Mouse (Mus musculus) cerebellum, postnatal 4 days (tissue): Measurements from ENCODE around the gene Preb.
A peak's percentile ranks its signal among the peaks of the same experiment; 100 is the strongest.

ENCODE experiments used
- DNase-seq, 2 experiments: peaks; one replicate each; pipeline ENCODE4 v3.0.0; 2022; ENCODE audit warnings: low spot score in 2 of 2, mixed read lengths in 1 of 2

Preb gene

DNA sequence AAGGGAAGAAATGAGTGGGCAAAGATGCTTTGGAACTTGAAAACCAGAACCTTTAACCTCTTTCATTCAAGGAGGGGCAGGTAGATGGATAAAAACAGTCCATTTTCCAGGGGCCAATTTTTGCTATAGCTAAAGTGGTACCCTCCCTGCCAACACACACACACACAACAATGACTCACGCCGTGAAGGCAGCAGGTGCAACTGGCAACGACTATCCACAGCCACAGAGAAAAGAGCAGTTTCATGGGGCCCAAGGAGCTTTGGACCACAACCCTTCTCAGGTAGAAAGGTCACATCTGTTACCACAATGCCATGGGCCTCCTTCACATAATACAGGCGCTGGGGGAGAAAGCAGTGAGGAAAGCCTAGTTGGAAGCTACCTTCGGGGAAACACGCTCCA lies 4.4 kb downstream of the Preb start:
- DNase-seq: no peak

- no peak for DNase-seq
Measured at GRCm38 (mm10) chr5:30954556-30954955, 5.6 kb downstream of the Preb start.

- no peak for DNase-seq
Measured at GRCm38 (mm10) chr5:30954065-30954464, 6.1 kb downstream of the Preb start.

DNA sequence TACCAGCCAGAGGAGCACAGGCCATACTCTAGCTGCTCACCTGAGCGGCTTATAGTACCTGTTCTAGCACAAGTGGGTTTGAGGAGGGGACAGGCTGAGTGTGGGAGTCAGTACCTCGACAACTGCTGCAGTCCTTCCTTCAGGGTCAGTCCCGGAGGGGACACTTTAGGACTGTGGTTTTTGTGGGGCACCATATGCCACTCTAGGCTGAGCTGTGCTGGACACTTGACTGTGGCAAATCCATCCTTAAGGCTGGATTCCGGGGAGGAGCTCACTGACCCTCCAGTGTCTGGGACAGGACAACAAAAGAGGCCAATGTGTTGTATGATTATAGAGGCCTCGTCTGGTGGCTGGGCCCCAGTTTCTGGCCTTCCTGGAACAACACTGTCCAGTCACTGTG lies 7.6 kb downstream of the Preb start:
- DNase-seq: no peak

DNA sequence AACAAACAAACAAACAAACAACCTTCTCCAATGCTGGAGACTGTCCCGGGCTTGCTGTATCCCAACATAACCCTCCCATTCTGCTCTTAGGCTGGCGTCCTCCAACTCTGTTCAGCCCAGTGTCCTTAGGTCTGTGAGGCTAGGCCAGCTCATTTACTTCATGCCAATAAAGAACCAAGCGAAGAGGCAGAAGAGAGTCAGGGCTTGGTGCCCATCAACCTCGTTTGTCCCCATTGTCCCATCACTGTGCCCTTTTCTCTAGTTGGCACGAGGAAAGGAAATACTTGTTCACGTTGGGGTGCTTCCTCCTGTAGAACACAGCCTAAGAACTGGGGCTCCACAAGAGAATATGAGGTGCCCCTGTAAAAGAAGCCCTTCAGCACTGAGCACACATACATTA lies 8.5 kb downstream of the Preb start:
- no peak for DNase-seq

- DNase-seq: no peak
Measured at GRCm38 (mm10) chr5:30950922-30951321, 9.2 kb downstream of the Preb start.

- DNase-seq: no peak
Measured at GRCm38 (mm10) chr5:30950451-30950850, 9.7 kb downstream of the Preb start.

GRCm38 (mm10) chr5:30949654-30950326 lies 10.4 kb downstream of the Preb start:
- DNase-seq: peak; percentile 79 to 91

GRCm38 (mm10) chr5:30948620-30949019 lies 11.5 kb downstream of the Preb start:
- DNase-seq: no peak

DNA sequence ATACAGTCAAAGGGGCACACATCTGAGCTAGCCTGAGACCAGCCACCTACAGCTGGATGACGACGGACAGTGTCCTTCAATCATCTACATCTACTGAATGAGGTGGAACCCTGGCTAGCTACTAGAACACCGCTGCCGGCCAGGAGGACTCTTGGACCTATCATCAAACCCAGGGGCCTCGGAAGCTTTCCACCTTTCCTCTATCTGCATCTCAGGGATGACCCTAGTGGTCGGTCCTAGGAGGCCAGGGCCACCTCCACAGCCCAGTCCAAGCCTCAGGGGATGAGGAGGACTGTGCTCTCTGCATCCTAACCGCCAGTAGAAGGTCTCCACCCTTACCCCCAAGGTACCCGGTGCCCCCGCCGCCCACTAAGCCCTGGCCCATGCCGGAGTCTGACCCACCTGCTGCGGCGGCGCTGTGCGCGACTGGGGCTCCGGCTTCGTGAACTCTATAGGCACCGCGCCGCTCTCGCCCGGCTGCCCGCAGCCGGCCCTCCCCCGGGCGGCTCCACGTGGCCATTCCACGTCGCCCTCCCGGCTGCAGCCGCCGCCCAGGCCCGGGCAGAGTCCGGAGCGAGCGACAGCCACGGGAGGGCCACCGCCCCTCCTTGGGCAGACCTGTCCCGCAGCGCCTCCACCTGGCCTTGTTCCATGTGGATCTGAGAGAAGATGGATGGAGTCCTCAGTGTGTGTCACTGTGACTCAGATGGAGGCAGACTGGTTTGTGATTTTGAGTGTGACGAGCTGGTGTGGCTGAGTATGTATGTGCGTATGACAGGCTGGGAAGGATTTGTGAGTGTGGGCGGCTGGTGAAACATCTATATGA lies 15.0 kb downstream of the Preb start, which contains the start of gene Cgref1:
Gene Cgref1, minus strand, starts transcription at position 636 of the 826 bp plus-strand sequence.
- DNase-seq: peak in 1 of 2 experiments; percentile 53

DNA sequence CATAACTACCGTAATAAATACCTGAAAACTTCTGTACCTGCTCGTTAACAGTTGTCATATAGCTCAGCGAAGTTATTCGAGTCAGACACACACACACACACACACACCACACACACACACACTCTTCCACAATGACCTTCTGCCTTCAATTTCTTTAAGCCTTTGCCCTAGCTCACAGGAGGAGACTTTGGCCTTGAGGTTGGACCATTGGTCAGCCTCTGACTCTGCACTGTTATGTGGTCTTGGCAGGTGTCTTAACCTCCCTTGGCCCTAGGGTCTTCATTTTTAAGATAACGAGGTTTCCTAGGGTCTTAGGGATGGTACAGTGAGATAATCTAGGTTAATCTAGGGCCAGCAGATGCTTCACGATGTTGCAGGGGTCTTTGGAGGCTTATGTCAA lies 15.8 kb downstream of the Preb start:
- no peak for DNase-seq

DNA sequence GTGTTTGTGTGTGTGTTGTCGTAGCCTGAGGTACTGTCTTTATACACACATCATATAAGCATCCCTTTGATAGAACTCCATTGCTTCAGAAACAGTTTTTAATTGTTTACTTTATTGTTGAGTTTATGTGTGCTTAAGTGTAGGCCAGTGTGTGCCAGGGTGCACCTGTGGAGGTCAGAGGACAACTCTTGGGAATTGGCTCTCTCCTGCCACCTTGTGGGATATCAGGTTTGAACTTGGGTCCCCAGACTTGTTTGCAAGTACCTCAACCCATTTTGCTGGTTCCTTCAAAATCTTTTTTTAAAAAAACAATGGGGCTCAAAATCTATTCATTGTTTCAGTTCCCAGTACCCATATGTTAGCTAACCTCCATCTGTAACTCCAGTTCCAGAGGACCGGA lies 17.2 kb downstream of the Preb start:
- no peak for DNase-seq

DNA sequence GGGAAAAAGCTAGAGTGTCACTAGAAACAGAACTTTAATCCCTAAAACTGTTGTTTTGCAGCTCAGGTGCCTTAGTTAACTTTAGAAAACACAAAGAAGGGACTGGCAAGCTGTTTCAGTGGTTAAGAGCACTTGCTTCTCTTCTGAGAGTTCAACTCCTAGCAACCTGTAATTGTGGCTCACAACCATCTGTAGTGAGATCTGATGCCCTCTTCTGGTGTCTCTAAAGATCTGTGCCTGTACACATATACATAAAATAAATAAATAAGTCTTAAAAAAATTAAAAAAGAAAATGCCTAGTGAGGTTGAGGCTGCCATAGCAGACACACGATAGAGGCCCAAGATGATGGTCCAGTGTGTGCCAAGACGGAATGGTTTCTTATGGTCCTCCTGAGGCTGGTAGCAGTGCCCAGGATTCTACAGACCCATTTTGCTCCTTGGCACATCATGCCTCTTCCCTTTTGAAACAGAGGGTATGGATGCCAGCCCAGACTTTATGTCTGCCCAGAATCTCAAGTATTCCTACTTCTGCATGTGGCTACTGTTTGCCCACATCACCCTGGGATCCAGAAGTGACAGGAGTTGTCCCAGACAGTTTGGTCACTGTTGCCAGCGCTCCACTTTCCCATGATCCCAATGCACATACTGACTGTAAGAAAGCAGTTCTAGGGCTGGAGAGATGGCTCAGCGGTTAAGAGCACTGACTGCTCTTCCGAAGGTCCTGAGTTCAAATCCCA lies 25.3 kb downstream of the Preb start:
- no peak for DNase-seq

- no peak for DNase-seq
Measured at GRCm38 (mm10) chr5:30933705-30934104, 26.5 kb downstream of the Preb start.

GRCm38 (mm10) chr5:30931378-30931777 lies 28.8 kb downstream of the Preb start:
- DNase-seq: no peak

DNA sequence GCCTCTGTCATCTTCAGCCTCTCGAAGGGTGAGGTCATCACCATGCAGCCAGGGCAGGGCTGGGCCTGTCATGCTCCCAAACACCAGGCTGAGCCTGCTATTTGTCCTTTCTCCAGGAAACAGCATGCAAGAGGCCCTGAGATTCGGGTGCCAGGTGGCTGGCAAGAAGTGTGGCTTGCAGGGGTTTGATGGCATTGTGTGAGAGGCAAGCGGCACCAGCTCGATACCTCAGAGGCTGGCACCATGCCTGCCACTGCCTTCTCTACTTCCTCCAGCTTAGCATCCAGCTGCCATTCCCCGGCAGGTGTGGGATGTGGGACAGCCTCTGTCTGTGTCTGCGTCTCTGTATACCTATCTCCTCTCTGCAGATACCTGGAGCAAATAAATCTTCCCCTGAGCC lies 29.3 kb downstream of the Preb start:
- DNase-seq: no peak

DNA sequence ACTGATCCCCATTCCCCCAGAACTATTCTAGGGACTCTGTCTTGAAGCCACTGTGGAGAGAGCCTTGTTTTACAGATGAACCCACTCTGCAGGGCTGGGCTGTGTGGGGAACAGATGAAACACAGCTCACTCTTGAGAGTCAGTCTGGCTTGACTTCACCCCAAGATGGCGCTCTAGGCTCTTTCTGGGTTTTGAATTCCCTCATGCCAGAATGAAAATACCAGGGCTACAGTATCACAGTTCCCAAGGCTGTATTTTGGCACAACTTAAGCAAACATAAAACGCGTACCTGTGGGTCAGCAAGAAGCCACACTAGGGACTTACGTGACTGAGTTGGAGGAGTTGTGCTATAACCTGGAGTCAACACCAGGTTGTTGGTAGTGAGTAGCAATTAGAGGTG lies 30.0 kb downstream of the Preb start:
- DNase-seq: peak; percentile 58 to 74

GRCm38 (mm10) chr5:30927945-30928529 lies 32.1 kb downstream of the Preb start:
- DNase-seq: no peak

GRCm38 (mm10) chr5:30926073-30926472 lies 34.1 kb downstream of the Preb start:
- no peak for DNase-seq

DNA sequence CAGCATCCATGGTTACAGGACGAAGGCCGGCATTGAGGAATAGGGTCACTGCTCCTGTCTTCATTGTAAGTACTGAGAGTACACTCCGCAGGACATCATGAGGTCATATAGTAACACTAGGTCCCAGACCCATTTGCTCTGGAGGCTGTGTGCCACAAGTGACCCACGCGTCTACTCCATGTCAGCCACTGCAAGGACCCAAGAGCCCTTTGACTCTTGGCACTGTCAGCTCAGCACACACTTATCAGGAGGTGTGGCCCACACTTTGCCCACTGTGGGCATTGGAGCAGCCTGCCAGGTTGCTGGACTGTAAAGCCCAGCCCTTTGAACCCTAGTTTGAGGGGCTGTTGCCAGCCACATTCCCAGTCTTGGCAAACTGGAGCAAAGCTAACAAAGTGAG lies 34.9 kb downstream of the Preb start:
- DNase-seq: no peak

- no peak for DNase-seq
Measured at GRCm38 (mm10) chr5:30924614-30925013, 35.5 kb downstream of the Preb start.

DNA sequence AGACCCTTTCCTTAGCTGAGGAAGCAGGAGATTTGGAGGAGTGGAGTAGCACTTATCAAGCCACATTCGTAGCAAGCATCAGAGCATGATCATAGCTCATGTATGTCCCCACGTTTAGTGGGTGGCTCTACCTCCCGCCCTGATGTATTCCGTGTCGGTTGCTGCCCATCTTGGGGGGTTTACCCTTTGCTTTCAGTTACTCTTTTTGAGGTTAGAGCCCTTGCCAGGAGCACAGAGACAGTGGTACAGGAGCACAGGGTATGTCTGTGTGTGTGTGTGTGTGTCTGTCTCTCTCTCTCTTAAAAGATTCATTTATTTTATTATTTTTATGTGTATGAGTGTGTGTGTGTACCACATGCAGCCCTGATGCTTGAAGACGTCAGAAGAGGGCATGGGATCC lies 37.0 kb downstream of the Preb start:
- DNase-seq: no peak
